Mouse (Mus musculus) thymus, adult 2 months (tissue): ENCODE data around the gene March11.

Source experiments
- CTCF ChIP-seq: fragments of 200-500 bp; IDR thresholded peaks from 2 replicates; pipeline ENCODE4 v1.5.1; 2012; ENCODE audit warnings: mild to moderate bottlenecking, control low read depth, low read length, moderate library complexity, borderline replicate concordance; ENCODE audit not compliant: control insufficient read depth, poor library complexity, insufficient read depth; ENCODE audit errors: extremely low read depth
- POLR2A ChIP-seq: fragments of 200-500 bp; IDR thresholded peaks from 2 replicates; pipeline ENCODE4 v1.6.1; 2012; ENCODE audit warnings: mild to moderate bottlenecking, low read length, control low read depth, moderate library complexity; ENCODE audit not compliant: control insufficient read depth, poor library complexity, insufficient read depth; ENCODE audit errors: extremely low read depth

DNA sequence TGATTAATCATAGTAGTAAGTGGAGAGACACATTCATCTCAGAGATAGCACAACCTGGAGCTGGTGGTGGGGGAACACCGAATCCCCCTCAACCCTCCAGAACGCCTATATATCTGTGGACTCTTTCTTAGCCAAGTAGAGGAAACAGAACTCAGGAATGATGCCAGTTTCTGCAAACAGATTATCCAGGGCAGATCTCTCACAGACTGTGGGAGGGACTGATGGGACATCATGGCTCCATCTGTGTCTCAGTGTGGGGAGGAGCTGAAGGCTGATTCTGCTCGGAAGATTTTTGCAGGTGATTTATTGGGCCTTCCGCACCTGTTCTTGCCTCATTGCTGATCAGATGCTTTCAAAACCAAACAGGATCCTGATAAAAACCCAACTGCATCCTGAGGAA, 29.5 kb downstream of the March11 start:
- TF ChIP-seq CTCF (no peak), POLR2A (no peak)
